Mouse (Mus musculus): ENCODE measurements around the gene Clstn3. TPM values are rescaled to one million over a fixed set of nuclear protein-coding genes. Genes with fewer than 3 reads are reported as not detected.
A peak's percentile ranks its signal among the peaks of the same experiment; 100 is the strongest.
"Not testable (repeated sequence)": the region's sequence is repeated elsewhere in the genome, so short reads cannot be mapped to it uniquely, and the experiment has no call there.

The Clstn3 gene
- total and polyA plus RNA-seq, 3 experiments, result 17.7 to 126 (median 21.4) TPM

GRCm38 (mm10) chr6:124406326-124406725 is 58.3 kb downstream of the Clstn3 start:
- Histone ChIP-seq H3K4me3 (replicated peaks in 1 of 3; ENCODE audit: low read depth in 2 of 3, low read length in 2 of 3, poor library complexity in 1 of 3) (no peak overlapping the region), H3K9ac (ENCODE audit: insufficient read depth, low read depth) (no peak overlapping the region), H3K36me3 (replicated peaks in 1 of 2; ENCODE audit: control insufficient read depth in 1 of 2, insufficient read depth in 1 of 2, low read length in 1 of 2) (peaks cover 53 to 85% of the 10 kb centered on the region in 2 experiments), H3K9me3 (replicated peaks; ENCODE audit: low read length) (no peaks in the 10 kb centered on the region), H3K27ac (ENCODE audit: insufficient read depth, low read depth) (no peak overlapping the region), H3K4me1 (ENCODE audit: control insufficient read depth in 1 of 2, insufficient read depth in 2 of 2) (no peaks in the 10 kb centered on the region), H3K4me2 (ENCODE audit: insufficient read depth, low read depth, poor library complexity, severe bottlenecking) (no peak overlapping the region), H3K27me3 (replicated peaks) (no peaks in the 10 kb centered on the region), H3K79me2 (replicated peaks; ENCODE audit: control insufficient read depth, extremely low read depth, insufficient read depth, poor library complexity, severe bottlenecking) (no peaks in the 10 kb centered on the region; the same call in 1 of the 2 replicates)
- no peak for DNase-seq (ENCODE audit: extremely low read depth)
- in situ Hi-C loops (cut with MboI; ENCODE audit: low pct_ligation_motif_present, low pct_unique_long_range_greater_than_20kb, low sequenced_read_pairs) (no loop called here), dilution Hi-C loops (cut with MboI; ENCODE audit: extremely low pct_ligation_motif_present, extremely low pct_unique_long_range_greater_than_20kb, low sequenced_read_pairs) (no loop called here)
- TF ChIP-seq MAFK (IDR thresholded peaks at IDR 0.05; ENCODE audit: insufficient replicate concordance, low read length) (no peak), RCOR1 (conservative IDR thresholded peaks at IDR 0.05; ENCODE audit: low read depth, low read length) (no peak), KAT2A (IDR thresholded peaks at IDR 0.05; ENCODE audit: insufficient replicate concordance, low read length) (no peak), CTCF (conservative IDR thresholded peaks at IDR 0.05 in 1 of 2, IDR thresholded peaks at IDR 0.05 in 1 of 2; ENCODE audit: low read depth in 2 of 2, low read length in 2 of 2) (no peak), ZNF384 (IDR thresholded peaks at IDR 0.05; ENCODE audit: low read depth, low read length) (no peak), ZMIZ1 (IDR thresholded peaks at IDR 0.05; ENCODE audit: low read depth, low read length) (no peak)

- Histone ChIP-seq H3K9me3 (replicated peaks; ENCODE audit: low read length) (no peaks in the 10 kb centered on the region), H3K27me3 (replicated peaks) (no peaks in the 10 kb centered on the region), H3K36me3 (replicated peaks in 1 of 2; ENCODE audit: control insufficient read depth in 1 of 2, insufficient read depth in 1 of 2, low read length in 1 of 2) (peaks cover 71 to 85% of the 10 kb centered on the region in 2 experiments), H3K27ac (ENCODE audit: insufficient read depth, low read depth) (no peak overlapping the region), H3K9ac (ENCODE audit: insufficient read depth, low read depth) (no peak overlapping the region), H3K4me2 (ENCODE audit: insufficient read depth, low read depth, poor library complexity, severe bottlenecking) (no peak overlapping the region), H3K4me1 (ENCODE audit: control insufficient read depth in 1 of 2, insufficient read depth in 2 of 2) (no peaks in the 10 kb centered on the region), H3K79me2 (replicated peaks; ENCODE audit: control insufficient read depth, extremely low read depth, insufficient read depth, poor library complexity, severe bottlenecking) (no peaks in the 10 kb centered on the region), H3K4me3 (replicated peaks in 1 of 3; ENCODE audit: low read depth in 2 of 3, low read length in 2 of 3, poor library complexity in 1 of 3) (no peak overlapping the region)
- dilution Hi-C loops (cut with MboI; ENCODE audit: extremely low pct_ligation_motif_present, extremely low pct_unique_long_range_greater_than_20kb, low sequenced_read_pairs) (no loop called here), in situ Hi-C loops (cut with MboI; ENCODE audit: low pct_ligation_motif_present, low pct_unique_long_range_greater_than_20kb, low sequenced_read_pairs) (no loop called here)
- TF ChIP-seq ZKSCAN1 (IDR thresholded peaks at IDR 0.05; ENCODE audit: borderline replicate concordance, low read depth, low read length) (no peak), USF2 (conservative IDR thresholded peaks at IDR 0.05; ENCODE audit: low read depth, low read length) (no peak), SIN3A (IDR thresholded peaks at IDR 0.05; ENCODE audit: low read length) (no peak), ETS1 (conservative IDR thresholded peaks at IDR 0.05; ENCODE audit: low read depth, low read length) (no peak)
- DNase-seq (ENCODE audit: extremely low read depth), result no peak
Observed at GRCm38 (mm10) chr6:124399738-124400137, 64.9 kb downstream of the Clstn3 start.

GRCm38 (mm10) chr6:124394991-124395390 is 69.6 kb downstream of the Clstn3 start:
- H3K27me3 ChIP-seq (replicated peaks); in situ Hi-C loops (cut with MboI; ENCODE audit: low pct_ligation_motif_present, low pct_unique_long_range_greater_than_20kb, low sequenced_read_pairs); DNase-seq (ENCODE audit: extremely low read depth); H3K79me2 ChIP-seq (replicated peaks; ENCODE audit: control insufficient read depth, extremely low read depth, insufficient read depth, poor library complexity, severe bottlenecking); H3K9ac ChIP-seq (ENCODE audit: insufficient read depth, low read depth); H3K4me3 ChIP-seq (replicated peaks in 1 of 3; ENCODE audit: low read depth in 2 of 3, low read length in 2 of 3, poor library complexity in 1 of 3); H3K4me2 ChIP-seq (ENCODE audit: insufficient read depth, low read depth, poor library complexity, severe bottlenecking); H3K9me3 ChIP-seq (replicated peaks; ENCODE audit: low read length); H3K4me1 ChIP-seq (ENCODE audit: control insufficient read depth in 1 of 2, insufficient read depth in 2 of 2); dilution Hi-C loops (cut with MboI; ENCODE audit: extremely low pct_ligation_motif_present, extremely low pct_unique_long_range_greater_than_20kb, low sequenced_read_pairs); H3K27ac ChIP-seq (ENCODE audit: insufficient read depth, low read depth): not testable (repeated sequence)
- peak; percentile 54 for TF ChIP-seq ZNF384 (IDR thresholded peaks at IDR 0.05; ENCODE audit: low read depth, low read length)
- H3K36me3 ChIP-seq (replicated peaks in 1 of 2; ENCODE audit: control insufficient read depth in 1 of 2, insufficient read depth in 1 of 2, low read length in 1 of 2), result peaks cover 31 to 41% of the 10 kb centered on the region in 2 experiments

Other genes starting within 250 kb of the Clstn3 start
- gene Vmn2r27, start 232.9 kb downstream of the Clstn3 start, total RNA-seq (2012; rRNA removed), result not detected in 2 replicates
- gene Vmn2r27, start 232.9 kb downstream of the Clstn3 start, total RNA-seq (2014; rRNA removed), result not detected in 2 replicates
- not detected in 2 replicates for gene Vmn2r27, start 232.9 kb downstream of the Clstn3 start, polyA plus RNA-seq (2012; ENCODE audit: insufficient read length, low read depth)
- gene Cd163, start 160.1 kb downstream of the Clstn3 start, total RNA-seq (2012; rRNA removed), result not detected in 2 replicates
- not detected in 2 replicates for gene Cd163, start 160.1 kb downstream of the Clstn3 start, total RNA-seq (2014; rRNA removed)
- gene Cd163, start 160.1 kb downstream of the Clstn3 start, polyA plus RNA-seq (2012; ENCODE audit: insufficient read length, low read depth), result not detected in 2 replicates
- gene Pex5, start 49.7 kb downstream of the Clstn3 start, total RNA-seq (2012; rRNA removed), result 27.5 and 29.2 TPM in 2 replicates
- gene Pex5, start 49.7 kb downstream of the Clstn3 start, total RNA-seq (2014; rRNA removed), result 24.6 and 29.9 TPM in 2 replicates
- 21.2 and 22.1 TPM in 2 replicates for gene Pex5, start 49.7 kb downstream of the Clstn3 start, polyA plus RNA-seq (2012; ENCODE audit: insufficient read length, low read depth)
- 0.38 and 0.59 TPM in 2 replicates for gene C1rl, start 28.3 kb upstream of the Clstn3 start, total RNA-seq (2012; rRNA removed)
- gene C1rl, start 28.3 kb upstream of the Clstn3 start, total RNA-seq (2014; rRNA removed), result 1.0 and 1.2 TPM in 2 replicates
- 2.1 and 2.4 TPM in 2 replicates for gene C1rl, start 28.3 kb upstream of the Clstn3 start, polyA plus RNA-seq (2012; ENCODE audit: insufficient read length, low read depth)
- gene C1ra, start 47.6 kb upstream of the Clstn3 start, total RNA-seq (2012; rRNA removed), result 8.4 and 9.9 TPM in 2 replicates
- gene C1ra, start 47.6 kb upstream of the Clstn3 start, total RNA-seq (2014; rRNA removed), result 19.8 and 20.1 TPM in 2 replicates
- gene C1ra, start 47.6 kb upstream of the Clstn3 start, polyA plus RNA-seq (2012; ENCODE audit: insufficient read length, low read depth), result 21.9 TPM in 2 replicates
- gene C1s1, start 77.6 kb upstream of the Clstn3 start, total RNA-seq (2012; rRNA removed), result 0.55 and 0.80 TPM in 2 replicates
- gene C1s1, start 77.6 kb upstream of the Clstn3 start, total RNA-seq (2014; rRNA removed), result 1.3 and 1.8 TPM in 2 replicates
- 2.4 and 4.8 TPM in 2 replicates for gene C1s1, start 77.6 kb upstream of the Clstn3 start, polyA plus RNA-seq (2012; ENCODE audit: insufficient read length, low read depth)
- gene C1rb, start 105.5 kb upstream of the Clstn3 start, total RNA-seq (2012; rRNA removed), result not detected in 2 replicates
- gene C1rb, start 105.5 kb upstream of the Clstn3 start, total RNA-seq (2014; rRNA removed), result not detected in 2 replicates
- gene C1rb, start 105.5 kb upstream of the Clstn3 start, polyA plus RNA-seq (2012; ENCODE audit: insufficient read length, low read depth), result not detected in 2 replicates
- gene C1s2, start 171.3 kb upstream of the Clstn3 start, total RNA-seq (2012; rRNA removed), result 0.08 TPM in 1 of 2 replicates, not detected in the other
- gene C1s2, start 171.3 kb upstream of the Clstn3 start, total RNA-seq (2014; rRNA removed), result 0.08 and 0.18 TPM in 2 replicates
- 0.10 and 0.19 TPM in 2 replicates for gene C1s2, start 171.3 kb upstream of the Clstn3 start, polyA plus RNA-seq (2012; ENCODE audit: insufficient read length, low read depth)
- 52.9 and 53.4 TPM in 2 replicates for gene Lpcat3, start 198.2 kb upstream of the Clstn3 start, total RNA-seq (2012; rRNA removed)
- gene Lpcat3, start 198.2 kb upstream of the Clstn3 start, total RNA-seq (2014; rRNA removed), result 68.0 and 77.0 TPM in 2 replicates
- gene Lpcat3, start 198.2 kb upstream of the Clstn3 start, polyA plus RNA-seq (2012; ENCODE audit: insufficient read length, low read depth), result 86.9 and 113 TPM in 2 replicates
- gene Emg1, start 247.4 kb upstream of the Clstn3 start, total RNA-seq (2012; rRNA removed), result 352 and 439 TPM in 2 replicates
- 481 and 498 TPM in 2 replicates for gene Emg1, start 247.4 kb upstream of the Clstn3 start, total RNA-seq (2014; rRNA removed)
- gene Emg1, start 247.4 kb upstream of the Clstn3 start, polyA plus RNA-seq (2012; ENCODE audit: insufficient read length, low read depth), result 301 and 408 TPM in 2 replicates
- gene Phb2, start 247.5 kb upstream of the Clstn3 start, total RNA-seq (2012; rRNA removed), result 440 and 578 TPM in 2 replicates
- 380 and 405 TPM in 2 replicates for gene Phb2, start 247.5 kb upstream of the Clstn3 start, total RNA-seq (2014; rRNA removed)
- 623 and 694 TPM in 2 replicates for gene Phb2, start 247.5 kb upstream of the Clstn3 start, polyA plus RNA-seq (2012; ENCODE audit: insufficient read length, low read depth)

All from CH12.LX (cell line).